Mouse (Mus musculus) intestine, postnatal 0 days (tissue): ENCODE results near the gene Pgghg. TPM values are rescaled to one million over a fixed set of nuclear protein-coding genes. Genes with fewer than 3 reads are reported as not detected.

Experiments used
- ATAC-seq: fragments of 200-750 bp; cut with Nextera tagmentation; 2 replicates; pipeline ENCODE4 v1.8.0; 2017; ENCODE audit warnings: mild to moderate bottlenecking, moderate TSS enrichment, moderate library complexity
- H3K27ac ChIP-seq: fragments of 300-500 bp; sonication (generic); 2 replicates; pipeline ENCODE4 v1.5.1; 2014; ENCODE audit warnings: mild to moderate bottlenecking, low read depth, low read length, moderate library complexity
- H3K27me3 ChIP-seq: fragments of 300-500 bp; sonication (generic); replicated peaks from 2 replicates; pipeline ENCODE4 v1.6.1; 2014; ENCODE audit warnings: low read length, mixed read lengths; ENCODE audit not compliant: control insufficient read depth, insufficient read depth
- H3K36me3 ChIP-seq: fragments of 300-500 bp; sonication (generic); 2 replicates; pipeline ENCODE4 v1.6.1; 2014; ENCODE audit warnings: mild to moderate bottlenecking, moderate library complexity; ENCODE audit not compliant: control insufficient read depth, insufficient read depth
- H3K4me1 ChIP-seq: fragments of 300-500 bp; sonication (generic); replicated peaks from 2 replicates; pipeline ENCODE4 v1.6.1; 2014; ENCODE audit warnings: antibody characterized with exemption, low read length, mixed read lengths; ENCODE audit not compliant: control insufficient read depth, insufficient read depth
- H3K4me2 ChIP-seq: fragments of 300-500 bp; sonication (generic); replicated peaks from 2 replicates; pipeline ENCODE4 v1.6.1; 2014; ENCODE audit warnings: low read depth, mild to moderate bottlenecking, moderate library complexity
- H3K4me3 ChIP-seq: fragments of 300-500 bp; sonication (generic); 2 replicates; pipeline ENCODE4 v1.5.1; 2014; ENCODE audit warnings: low read depth, low read length
- H3K9ac ChIP-seq: fragments of 300-500 bp; sonication (generic); 2 replicates; pipeline ENCODE4 v1.6.1; 2014; ENCODE audit warnings: mild to moderate bottlenecking, low read depth, low read length
- H3K9me3 ChIP-seq: fragments of 300-500 bp; sonication (generic); 2 replicates; pipeline ENCODE4 v1.6.1; 2016; ENCODE audit warnings: mixed run types; ENCODE audit not compliant: control insufficient read depth
- CTCF ChIP-seq: sonication (generic); IDR thresholded peaks from 2 replicates; pipeline ENCODE4 v1.5.1; 2016; ENCODE audit warnings: low read depth, mild to moderate bottlenecking, control low read depth, antibody characterized with exemption, moderate library complexity
- WGBS: fragments of 180-500 bp; shearing (Covaris S2); extraction: QIAGEN DNeasy Blood & Tissue Kit; methylation state at CpG from one replicate; pipeline ENCODE4 v1.1.7; 2014; 5-methylcytosine and 5-hydroxymethylcytosine counted together
- polyA plus RNA-seq: library from polyadenylated mRNA; unstranded; fragments of >200 nt; fragmentation: Nextera tagmentation; extraction: Ambion mirVana; gene quantifications from 2 replicates; pipeline ENCODE4 v1.2.1, GENCODE M21; 2015

Pgghg gene
- polyA plus RNA-seq, 1 experiment from 2014 or later: 18.9 TPM

GRCm38 (mm10) chr7:140955758-140956555, 14.8 kb downstream of the Pgghg start, which contains the start of the genes Gm45717 and Ifitm2:
Gm45717 (minus strand) TSS chr7:140955937.
Ifitm2 (minus strand) TSS chr7:140955987.
- Histone ChIP-seq H3K9me3 (no peaks in the 10 kb centered on the region), H3K4me2 (peak within 1 kb of the TSS; percentile 74), H3K27ac (peak within 1 kb of the TSS; percentile 76), H3K9ac (peak within 1 kb of the TSS; percentile 57), H3K4me3 (peak within 1 kb of the TSS; percentile 54), H3K36me3 (peaks cover 4% of the 10 kb centered on the region; the same call in 1 of the 2 replicates), H3K27me3 (no peaks in the 10 kb centered on the region), H3K4me1 (peaks cover 5% of the 10 kb centered on the region; the same call in 1 of the 2 replicates)
- TF ChIP-seq CTCF: no peak
- 6% methylated on average over 11 of the region's 11 CpGs for WGBS
- peak; percentile 85 for ATAC-seq

- ATAC-seq: no peak
- no peak overlapping the region for H3K4me3 ChIP-seq
Measured at GRCm38 (mm10) chr7:140956556-140956869, 15.3 kb downstream of the Pgghg start.

GRCm38 (mm10) chr7:140959181-140959901, 18.1 kb downstream of the Pgghg start:
- H3K9ac ChIP-seq: no peak overlapping the region

More at GRCm38 (mm10) chr7:140956556-140956869, 15.3 kb downstream of the Pgghg start:
- Histone ChIP-seq H3K9ac (no peak overlapping the region), H3K4me2 (no peak overlapping the region), H3K36me3 (peaks cover 4% of the 10 kb centered on the region; the same call in 1 of the 2 replicates), H3K9me3 (no peaks in the 10 kb centered on the region), H3K27ac (peak overlapping the region; percentile 76), H3K27me3 (no peaks in the 10 kb centered on the region), H3K4me1 (peaks cover 5% of the 10 kb centered on the region; the same call in 1 of the 2 replicates)
- 30% methylated on average over 6 of the region's 6 CpGs for WGBS
- TF ChIP-seq CTCF: no peak

GRCm38 (mm10) chr7:140960026-140960425, 18.8 kb downstream of the Pgghg start:
- Histone ChIP-seq H3K27ac (no peak overlapping the region), H3K27me3 (no peaks in the 10 kb centered on the region), H3K9me3 (no peaks in the 10 kb centered on the region), H3K36me3 (no peaks in the 10 kb centered on the region), H3K4me3 (no peak overlapping the region), H3K4me1 (no peaks in the 10 kb centered on the region), H3K9ac (no peak overlapping the region), H3K4me2 (no peak overlapping the region)
- no peak for TF ChIP-seq CTCF
- no peak for ATAC-seq
- WGBS: 88% methylated on average over 5 of the region's 5 CpGs

More at GRCm38 (mm10) chr7:140959181-140959901, 18.1 kb downstream of the Pgghg start:
- Histone ChIP-seq H3K4me2 (no peak overlapping the region), H3K4me3 (no peak overlapping the region), H3K4me1 (no peaks in the 10 kb centered on the region; the same call in 1 of the 2 replicates), H3K27me3 (no peaks in the 10 kb centered on the region), H3K36me3 (no peaks in the 10 kb centered on the region), H3K9me3 (no peaks in the 10 kb centered on the region), H3K27ac (no peak overlapping the region)
- ATAC-seq: no peak
- peak; percentile 71 for TF ChIP-seq CTCF
- WGBS: 12% methylated on average over 9 of the region's 9 CpGs

GRCm38 (mm10) chr7:140961416-140961815, 20.2 kb downstream of the Pgghg start:
- WGBS: 95% methylated on average over 2 of the region's 2 CpGs

GRCm38 (mm10) chr7:140962733-140963132, 21.5 kb downstream of the Pgghg start:
- Histone ChIP-seq H3K4me3 (no peak overlapping the region), H3K27me3 (no peaks in the 10 kb centered on the region), H3K36me3 (no peaks in the 10 kb centered on the region), H3K4me1 (no peaks in the 10 kb centered on the region), H3K27ac (no peak overlapping the region), H3K4me2 (no peak overlapping the region), H3K9ac (no peak overlapping the region), H3K9me3 (no peaks in the 10 kb centered on the region)
- TF ChIP-seq CTCF: no peak
- 81% methylated on average over 2 of the region's 2 CpGs for WGBS
- no peak for ATAC-seq

More at GRCm38 (mm10) chr7:140961416-140961815, 20.2 kb downstream of the Pgghg start:
- no peak overlapping the region for H3K27ac ChIP-seq
- H3K4me2 ChIP-seq: no peak overlapping the region
- no peak overlapping the region for H3K4me3 ChIP-seq
- H3K27me3 ChIP-seq: no peaks in the 10 kb centered on the region
- H3K4me1 ChIP-seq: no peaks in the 10 kb centered on the region
- H3K36me3 ChIP-seq: no peaks in the 10 kb centered on the region
- TF ChIP-seq CTCF: no peak
- H3K9me3 ChIP-seq: no peaks in the 10 kb centered on the region
- ATAC-seq: no peak
- no peak overlapping the region for H3K9ac ChIP-seq
